Mouse (Mus musculus) T-helper 17 cell (primary cell): ENCODE results near the gene Tmem267.

Experiments used
- in situ Hi-C, 2 experiments: fragments of 300-600 bp; cut with MboI, MseI; formaldehyde crosslinking; loops; 1 replicate in 1 of 2; 2 replicates in 1 of 2; pipeline ENCODE4 v1.15.1; 2025; ENCODE audit warnings: high pct_unique_total_duplicates in 2 of 2

Tmem267 gene

DNA sequence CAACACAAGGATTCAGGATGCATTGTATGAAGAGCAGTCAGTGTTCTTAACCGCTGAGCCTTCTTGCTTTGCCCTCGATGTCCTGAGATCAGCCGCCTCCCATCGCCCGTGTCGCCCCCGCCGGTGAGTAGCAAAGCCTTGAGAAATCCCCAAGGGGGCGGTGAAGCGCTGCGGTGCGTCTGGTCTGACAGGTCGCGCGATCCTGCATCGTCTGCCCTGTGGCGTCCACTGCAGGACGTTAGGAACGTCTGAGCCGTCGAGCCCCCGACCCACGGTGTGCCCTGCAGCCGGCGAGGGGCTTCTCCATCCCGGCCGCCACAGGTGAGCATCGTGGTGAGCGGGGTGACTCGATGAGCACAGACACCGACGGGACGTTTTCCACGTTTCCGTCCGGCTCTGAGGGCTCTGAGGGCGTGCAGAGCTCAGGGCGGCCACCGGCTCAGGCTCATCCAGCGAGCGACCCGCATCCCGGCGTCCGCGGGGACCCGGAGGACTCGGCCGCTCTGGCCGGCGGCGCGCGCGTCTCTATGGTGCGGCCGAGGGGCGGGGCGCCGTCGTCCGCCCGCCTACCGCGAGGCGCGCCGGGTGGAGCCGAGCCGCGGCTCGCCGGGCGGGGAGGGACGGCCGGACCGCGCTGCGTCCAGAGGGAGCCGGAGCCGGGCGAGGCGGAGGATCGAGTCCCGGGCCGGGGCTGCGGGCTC, at the start of gene Tmem267, which contains the start of gene 3110070M22Rik:
Tmem267 (plus strand) TSS at position 160 of the 701 bp plus-strand sequence.
3110070M22Rik (minus strand) TSS at position 504 of the 701 bp plus-strand sequence.
- in situ Hi-C loops: loop anchor here (5.0 to 25.0 kb wide), 3 partner anchors 109 to 249 kb away; no protein-coding TSS in a partner anchor

DNA sequence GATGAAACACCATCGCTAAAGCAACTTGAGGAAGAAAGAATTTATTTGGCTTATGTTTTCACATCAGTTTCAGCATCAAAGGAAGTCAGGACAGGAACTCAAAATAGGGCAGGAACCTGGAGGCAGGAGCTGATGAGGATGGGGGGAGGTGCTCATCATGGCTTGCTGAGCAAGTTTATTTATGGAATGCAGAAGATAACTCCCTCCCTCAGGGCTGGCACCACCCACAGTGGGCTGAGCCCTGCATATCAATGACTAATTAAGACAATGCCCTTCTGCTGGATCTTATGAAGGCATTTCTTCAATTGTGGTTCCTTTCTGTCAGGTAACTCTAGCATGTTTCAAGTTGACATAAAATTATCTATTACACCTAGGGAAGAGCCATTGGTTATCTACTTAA, 45.6 kb upstream of the Tmem267 start:
- in situ Hi-C loops: no loop called here

DNA sequence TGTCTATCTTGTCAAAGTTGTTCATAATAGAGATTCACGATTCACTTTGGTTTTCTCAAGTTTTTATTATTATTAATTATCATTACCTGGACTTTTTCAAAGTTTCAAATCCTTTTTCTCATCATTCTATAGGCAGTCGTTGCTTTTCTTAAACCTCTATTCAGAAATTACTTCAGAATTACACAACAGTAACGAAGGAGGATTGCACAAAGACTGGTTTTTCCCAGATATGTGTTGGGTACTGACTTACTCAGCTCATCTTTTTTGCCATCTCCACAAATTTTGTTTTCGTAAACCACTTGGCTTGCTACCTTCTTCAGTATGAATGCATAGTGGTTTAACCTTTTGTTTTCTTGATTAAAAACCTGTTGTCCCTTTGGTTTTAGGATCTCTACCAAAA, 34.3 kb upstream of the Tmem267 start:
- in situ Hi-C loops: no loop called here

DNA sequence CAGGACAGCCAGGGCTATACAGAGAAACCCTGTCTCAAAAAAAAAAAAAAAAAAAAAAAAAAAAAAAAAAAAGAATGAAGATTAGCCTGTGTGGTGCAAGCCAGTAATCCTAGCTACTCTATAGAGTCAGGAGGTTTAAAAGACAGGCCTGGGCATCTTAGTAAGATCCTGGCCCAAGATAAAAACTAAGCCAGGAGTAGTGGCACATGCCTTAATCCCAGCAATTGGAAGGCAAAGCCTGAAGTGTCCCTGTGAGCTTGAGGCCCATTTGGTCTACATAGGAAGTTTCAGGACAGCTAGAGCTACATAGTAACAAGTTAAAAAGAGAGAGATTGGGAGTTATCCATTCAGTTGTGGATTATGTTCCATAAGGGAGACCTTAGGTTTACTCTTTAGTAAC, 32.8 kb upstream of the Tmem267 start:
- in situ Hi-C loops: no loop called here

DNA sequence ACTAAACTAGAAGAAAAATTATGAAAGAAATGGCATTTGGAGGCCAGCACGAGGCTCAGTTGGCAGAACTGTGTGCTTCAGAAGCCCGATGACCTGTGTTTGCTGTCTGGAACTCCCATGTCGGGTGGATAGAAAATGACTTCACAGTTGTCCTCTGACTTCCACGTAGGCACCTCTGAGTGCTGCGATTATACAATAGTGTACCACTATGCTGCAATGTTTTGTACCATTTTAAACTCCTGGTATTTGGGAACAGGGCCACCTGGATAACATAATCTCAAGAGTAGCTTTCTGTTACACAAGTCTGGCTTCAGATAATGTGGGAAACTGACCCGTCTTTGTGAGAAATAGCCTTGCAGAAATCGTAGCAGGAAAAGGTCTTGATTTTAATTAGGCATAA, 31.5 kb upstream of the Tmem267 start:
- in situ Hi-C loops: no loop called here

DNA sequence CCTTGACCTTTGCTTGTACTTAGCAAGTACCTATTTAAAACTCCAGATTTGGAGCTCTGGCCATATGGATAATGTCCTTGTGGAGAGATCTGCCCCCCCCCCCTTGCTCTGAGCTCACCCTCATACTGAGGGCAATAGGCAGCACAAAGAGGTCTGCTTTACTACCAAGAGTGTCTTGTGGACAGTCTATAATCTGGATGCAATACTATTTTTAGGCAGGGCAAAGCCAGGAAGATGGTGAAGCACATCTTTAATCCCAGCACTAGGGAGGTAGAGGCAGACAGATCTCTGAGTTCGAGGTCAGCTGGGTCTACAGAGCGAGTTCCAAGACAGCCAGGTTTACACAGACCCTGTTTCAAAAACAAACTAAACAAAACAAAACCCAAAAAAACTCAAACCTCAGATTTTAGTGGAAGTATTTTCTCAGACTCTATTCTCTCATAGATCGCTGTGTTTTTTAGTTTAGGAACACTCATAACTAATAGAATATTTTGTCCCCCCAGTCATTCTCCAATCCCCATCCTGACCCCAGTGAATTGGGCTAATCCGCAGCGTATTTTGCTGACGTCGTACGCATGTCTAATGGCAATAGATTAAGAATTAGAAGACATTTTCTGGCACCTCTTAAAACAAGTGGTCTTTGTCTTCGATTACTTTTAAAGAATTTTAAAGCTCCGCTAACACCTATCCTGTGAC, 25.8 kb upstream of the Tmem267 start:
- in situ Hi-C loops: no loop called here

DNA sequence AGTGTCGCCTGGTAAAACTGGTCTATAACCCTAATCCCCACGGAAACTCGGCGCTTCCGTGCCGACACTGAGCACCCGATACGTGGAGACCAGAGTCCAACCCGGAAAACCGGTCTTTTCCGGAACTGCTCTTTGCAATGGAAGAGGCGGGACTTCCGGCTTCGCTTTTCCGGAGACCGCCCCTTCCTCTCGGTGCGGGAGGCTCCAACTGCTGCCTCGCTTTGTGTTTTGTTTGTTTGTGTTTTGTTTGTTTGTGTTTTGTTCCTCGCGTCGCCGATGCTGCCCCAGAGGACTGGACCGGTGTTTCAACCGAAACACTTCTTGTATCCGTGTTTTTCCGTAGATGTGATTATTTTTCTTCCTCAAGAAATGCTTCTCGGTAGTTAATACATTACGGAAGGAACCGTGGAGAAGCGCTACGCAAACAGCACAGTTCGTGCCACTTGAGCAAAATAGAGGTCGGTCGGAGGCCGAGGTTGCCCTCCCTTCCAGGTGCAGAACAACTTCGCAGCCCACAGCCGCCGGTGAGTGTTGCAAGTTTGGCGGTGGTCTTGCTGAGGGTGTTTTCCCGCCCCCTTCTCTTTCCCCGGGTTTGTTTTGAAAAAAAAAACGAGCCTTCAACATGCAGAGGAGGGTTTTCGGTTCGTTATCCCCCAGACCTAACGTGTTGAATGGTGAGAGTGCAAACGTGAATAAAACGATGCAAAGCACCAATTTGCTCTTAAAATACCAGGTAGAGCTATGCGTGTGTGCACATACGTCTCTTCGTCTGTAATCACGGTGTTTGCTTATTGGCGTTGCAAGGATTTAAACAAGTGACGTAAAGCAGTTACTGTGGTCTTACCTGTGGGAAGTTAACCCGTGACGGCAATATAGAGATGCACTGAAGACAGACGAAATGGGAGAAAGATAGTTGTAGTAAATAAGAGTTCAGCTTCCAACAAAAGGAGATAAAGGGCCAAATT, 25.0 kb upstream of the Tmem267 start, which contains the start of gene 4833420G17Rik:
4833420G17Rik (plus strand) TSS at position 173 of the 965 bp plus-strand sequence.
- in situ Hi-C loops: no loop called here

DNA sequence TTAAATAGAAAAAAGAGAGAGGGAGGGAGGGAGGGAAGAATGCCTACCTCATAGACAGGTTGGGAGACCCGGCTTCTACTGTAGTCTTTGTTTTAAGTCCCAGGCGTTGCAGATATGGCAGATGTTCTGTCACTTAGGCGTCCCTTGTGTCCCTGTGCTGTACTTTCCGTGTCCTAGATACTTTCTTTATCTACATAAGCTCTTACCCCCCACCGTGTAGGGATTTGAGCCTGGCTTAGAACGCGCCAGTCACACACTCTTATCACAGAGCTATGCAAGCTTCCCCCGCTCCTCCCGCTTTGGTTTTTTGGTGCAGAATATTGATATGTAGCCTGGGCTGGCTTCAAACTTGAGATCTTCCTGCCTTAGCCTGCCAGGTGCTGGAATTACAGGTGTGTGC, 11.2 kb upstream of the Tmem267 start:
- in situ Hi-C loops: loop anchor here (25.0 kb wide), 2 partner anchors 236 to 261 kb away; no protein-coding TSS in a partner anchor

DNA sequence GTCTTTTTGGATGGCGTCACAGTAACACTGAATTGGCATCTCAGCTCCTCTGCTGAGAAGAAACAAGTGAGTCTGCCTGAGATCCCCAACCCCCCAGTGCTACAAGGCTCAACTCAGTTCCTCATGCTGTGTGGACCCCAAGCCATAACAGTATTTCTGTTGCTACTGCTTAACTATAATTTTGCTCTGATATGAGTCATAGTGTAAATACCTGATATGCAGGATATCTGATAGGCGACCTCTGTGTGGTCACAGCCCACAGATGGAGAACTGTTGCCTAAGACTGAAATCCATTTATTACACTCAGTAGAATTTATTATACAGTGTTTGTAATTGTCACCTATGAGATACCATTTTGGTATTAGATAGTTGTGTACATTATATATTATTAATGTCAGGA, 10.1 kb upstream of the Tmem267 start:
- in situ Hi-C loops: loop anchor here (25.0 kb wide), 2 partner anchors 235 to 260 kb away; no protein-coding TSS in a partner anchor

DNA sequence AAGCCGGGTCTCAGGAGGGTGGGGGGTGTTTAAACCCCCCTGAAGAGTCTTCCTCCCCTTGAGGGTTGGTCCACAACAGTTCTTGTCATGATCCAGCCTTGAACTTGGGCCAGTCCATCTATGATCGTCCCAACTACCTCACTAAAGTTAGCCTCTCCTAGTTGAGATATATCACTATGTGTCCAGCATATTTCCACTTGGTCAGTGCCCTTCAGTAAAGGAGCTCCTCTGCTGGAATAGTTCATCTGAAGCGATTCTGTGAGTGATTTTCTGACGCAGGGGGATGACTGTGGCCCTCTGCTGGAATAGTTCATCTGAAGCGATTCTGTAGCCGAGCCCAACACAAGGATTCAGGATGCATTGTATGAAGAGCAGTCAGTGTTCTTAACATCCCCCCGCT, 485 bp upstream of the Tmem267 start:
- in situ Hi-C loops: loop anchor here (5.0 to 25.0 kb wide), 3 partner anchors 110 to 250 kb away; no protein-coding TSS in a partner anchor

DNA sequence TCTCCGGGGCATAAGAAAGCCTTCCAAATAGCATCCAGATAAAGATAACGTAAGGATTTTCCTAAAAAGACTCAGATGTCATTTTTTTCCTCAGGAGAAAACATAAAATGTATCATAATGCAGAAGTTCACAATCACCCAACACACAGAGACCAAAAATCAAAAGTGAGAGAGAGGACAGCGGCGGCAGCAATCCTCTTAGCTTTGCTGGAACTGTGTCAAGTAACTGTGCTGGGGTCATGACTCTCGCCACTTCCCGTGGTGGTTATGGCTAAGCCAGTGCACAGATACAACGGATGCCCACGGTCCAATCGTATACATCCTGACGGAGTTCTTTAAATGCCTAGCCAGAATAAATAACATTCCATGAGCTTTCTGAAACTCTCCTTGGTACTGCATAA, 4.2 kb downstream of the Tmem267 start:
- in situ Hi-C loops: loop anchor here (25.0 kb wide), 2 partner anchors 220 to 245 kb away; no protein-coding TSS in a partner anchor

DNA sequence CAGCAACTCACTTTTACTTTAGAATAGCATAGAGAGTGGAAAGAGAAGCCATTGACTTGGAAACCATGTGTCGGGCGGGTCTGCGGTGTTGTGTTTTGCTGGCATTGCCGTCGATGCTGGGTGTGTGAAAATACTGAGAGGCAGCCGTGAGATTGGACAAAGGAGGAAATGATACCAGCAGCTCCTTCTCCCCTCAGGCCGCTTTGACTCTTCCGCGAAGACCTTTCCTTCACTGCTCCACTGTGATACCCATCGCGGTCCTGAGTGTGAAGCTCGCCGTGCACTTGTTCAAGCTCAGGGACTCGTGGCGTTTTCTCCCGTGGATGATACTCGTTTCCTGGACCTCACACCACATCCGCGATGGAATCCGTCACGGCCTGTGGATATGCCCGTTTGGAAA, 7.1 kb downstream of the Tmem267 start:
- in situ Hi-C loops: loop anchor here (25.0 kb wide), 2 partner anchors 217 to 242 kb away; no protein-coding TSS in a partner anchor

DNA sequence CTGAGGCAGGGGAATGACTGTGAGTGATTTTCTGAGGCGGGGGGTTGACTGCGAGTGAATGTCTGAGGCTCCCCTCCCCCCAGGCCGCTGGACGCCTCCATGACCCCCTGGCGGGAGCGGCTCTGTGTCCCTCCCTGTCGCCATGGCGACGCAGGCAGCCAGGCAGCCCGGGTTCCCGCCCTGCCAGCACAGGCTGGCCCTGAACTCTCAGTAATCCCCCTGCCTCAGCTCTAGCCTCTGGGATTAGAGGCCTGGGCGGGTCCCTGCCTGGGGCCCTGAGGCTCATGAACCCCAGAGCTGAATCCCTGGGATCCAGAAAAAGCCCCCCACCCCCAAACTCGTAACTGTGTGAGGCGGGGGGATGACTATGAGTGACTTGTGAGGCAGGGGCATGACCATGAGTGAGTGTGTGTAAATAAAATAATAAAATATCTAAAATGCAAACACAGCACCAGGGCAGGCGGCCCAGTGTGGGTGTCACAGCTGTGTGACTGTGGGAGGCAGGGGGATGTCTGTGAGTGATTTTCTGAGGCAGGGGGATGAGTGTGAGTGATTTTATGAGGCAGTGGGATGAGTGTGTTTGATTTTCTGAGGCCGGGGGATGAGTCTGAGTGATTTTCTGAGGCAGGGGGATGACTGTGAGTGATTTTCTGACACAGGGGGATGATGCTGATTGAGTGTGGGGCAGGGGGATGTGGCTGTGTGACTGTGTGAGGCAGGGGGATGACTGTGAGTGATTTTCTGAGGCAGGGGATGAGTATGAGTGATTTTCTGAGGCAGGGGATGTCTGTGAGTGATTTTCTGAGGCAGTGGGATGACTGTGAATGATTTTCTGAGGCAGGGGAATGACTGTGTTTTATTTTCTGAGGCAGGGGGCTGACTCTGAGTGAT, 108.7 kb downstream of the Tmem267 start:
- in situ Hi-C loops: loop anchor here (5.0 to 10.0 kb wide), 5 partner anchors 109 to 622 kb away; partner anchors contain the start of genes 3110070M22Rik (in 2 of the 2) and Tmem267 (in 2 of the 2)

DNA sequence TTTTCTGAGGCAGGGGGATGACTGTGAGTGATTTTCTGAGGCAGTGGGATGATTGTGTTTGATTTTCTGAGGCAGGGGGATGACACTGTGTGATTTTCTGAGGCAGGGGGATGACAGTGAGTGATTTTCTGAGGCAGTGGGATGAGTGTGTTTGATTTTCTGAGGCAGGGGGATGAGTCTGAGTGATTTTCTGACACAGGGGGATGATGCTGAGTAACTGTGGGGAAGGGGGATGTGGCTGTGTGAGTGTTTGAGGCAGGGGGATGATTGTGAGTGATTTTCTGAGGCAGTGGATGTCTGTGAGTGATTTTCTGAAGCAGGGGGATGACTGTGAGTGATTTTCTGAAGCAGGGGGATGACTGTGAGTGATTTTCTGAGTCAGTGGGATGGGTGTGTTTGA, 110.6 kb downstream of the Tmem267 start:
- in situ Hi-C loops: loop anchor here (5.0 to 10.0 kb wide), 5 partner anchors 111 to 624 kb away; partner anchors contain the start of genes 3110070M22Rik (in 2 of the 2) and Tmem267 (in 2 of the 2)

DNA sequence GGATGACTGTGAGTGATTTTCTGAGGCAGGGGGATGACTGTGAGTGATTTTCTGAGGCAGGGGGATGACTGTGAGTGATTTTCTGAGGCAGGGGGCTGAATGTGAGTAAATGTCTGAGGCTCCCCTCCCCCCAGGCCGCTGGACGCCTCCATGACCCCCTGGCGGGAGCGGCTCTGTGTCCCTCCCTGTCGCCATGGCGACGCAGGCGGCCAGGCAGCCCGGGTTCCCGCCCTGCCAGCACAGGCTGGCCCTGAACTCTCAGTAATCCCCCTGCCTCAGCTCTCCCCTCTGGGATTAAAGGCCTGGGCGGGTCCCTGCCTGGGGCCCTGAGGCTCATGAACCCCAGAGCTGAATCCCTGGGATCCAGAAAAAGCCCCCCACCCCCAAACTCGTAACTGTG, 111.2 kb downstream of the Tmem267 start:
- in situ Hi-C loops: loop anchor here (5.0 to 10.0 kb wide), 5 partner anchors 112 to 624 kb away; partner anchors contain the start of genes 3110070M22Rik (in 2 of the 2) and Tmem267 (in 2 of the 2)

DNA sequence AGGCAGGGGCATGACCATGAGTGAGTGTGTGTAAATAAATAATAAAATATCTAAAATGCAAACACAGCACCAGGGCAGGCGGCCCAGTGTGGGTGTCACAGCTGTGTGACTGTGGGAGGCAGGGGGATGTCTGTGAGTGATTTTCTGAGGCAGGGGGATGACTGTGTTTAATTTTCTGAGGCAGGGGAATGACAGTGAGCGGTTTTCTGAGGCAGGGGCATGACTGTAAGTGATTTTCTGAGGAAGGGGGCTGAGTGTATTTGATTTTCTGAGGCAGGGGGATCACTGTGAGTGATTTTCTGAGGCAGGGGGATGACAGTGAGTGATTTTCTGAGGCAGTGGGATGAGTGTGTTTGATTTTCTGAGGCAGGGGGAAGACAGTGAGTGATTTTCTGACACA, 111.7 kb downstream of the Tmem267 start:
- in situ Hi-C loops: loop anchor here (5.0 to 10.0 kb wide), 5 partner anchors 112 to 625 kb away; partner anchors contain the start of genes 3110070M22Rik (in 2 of the 2) and Tmem267 (in 2 of the 2)

DNA sequence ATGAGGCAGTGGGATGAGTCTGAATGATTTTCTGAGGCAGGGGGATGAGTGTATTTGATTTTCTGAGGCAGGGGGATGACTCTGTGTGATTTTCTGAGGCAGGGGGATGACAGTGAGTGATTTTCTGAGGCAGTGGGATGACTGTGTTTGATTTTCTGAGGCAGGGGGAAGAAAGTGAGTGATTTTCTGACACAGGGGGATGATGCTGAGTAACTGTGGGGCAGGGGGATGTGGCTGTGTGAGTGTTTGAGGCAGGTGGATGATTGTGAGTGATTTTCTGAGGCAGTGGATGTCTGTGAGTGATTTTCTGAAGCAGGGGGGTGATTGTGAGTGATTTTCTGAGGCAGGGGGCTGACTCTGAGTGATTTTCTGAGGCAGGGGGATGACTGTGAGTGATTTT, 112.3 kb downstream of the Tmem267 start:
- in situ Hi-C loops: loop anchor here (5.0 to 25.0 kb wide), 10 partner anchors 323 to 1913 kb away; partner anchors contain the start of genes B430218F22Rik (in 2 of the 2) and Mrps30 (in 2 of the 2)

DNA sequence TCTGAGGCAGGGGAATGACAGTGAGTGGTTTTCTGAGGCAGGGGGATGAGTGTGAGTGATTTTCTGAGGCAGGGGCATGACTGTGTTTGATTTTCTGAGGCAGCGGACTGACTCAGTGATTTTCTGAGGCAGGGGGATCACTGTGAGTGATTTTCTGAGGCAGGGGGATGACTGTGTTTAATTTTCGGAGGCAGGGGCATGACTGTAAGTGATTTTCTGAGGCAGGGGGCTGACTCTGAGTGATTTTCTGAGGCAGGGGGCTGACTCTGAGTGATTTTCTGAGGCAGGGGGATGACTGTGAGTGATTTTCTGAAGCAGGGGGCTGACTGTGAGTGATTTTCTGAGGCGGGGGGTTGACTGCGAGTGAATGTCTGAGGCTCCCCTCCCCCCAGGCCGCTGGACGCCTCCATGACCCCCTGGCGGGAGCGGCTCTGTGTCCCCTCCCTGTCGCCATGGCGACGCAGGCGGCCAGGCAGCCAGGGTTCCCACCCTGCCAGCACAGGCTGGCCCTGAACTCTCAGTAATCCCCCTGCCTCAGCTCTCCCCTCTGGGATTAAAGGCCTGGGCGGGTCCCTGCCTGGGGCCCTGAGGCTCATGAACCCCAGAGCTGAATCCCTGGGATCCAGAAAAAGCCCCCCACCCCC, 115.0 kb downstream of the Tmem267 start:
- in situ Hi-C loops: loop anchor here (5.0 to 25.0 kb wide), 10 partner anchors 326 to 1916 kb away; partner anchors contain the start of genes B430218F22Rik (in 2 of the 2) and Mrps30 (in 2 of the 2)

DNA sequence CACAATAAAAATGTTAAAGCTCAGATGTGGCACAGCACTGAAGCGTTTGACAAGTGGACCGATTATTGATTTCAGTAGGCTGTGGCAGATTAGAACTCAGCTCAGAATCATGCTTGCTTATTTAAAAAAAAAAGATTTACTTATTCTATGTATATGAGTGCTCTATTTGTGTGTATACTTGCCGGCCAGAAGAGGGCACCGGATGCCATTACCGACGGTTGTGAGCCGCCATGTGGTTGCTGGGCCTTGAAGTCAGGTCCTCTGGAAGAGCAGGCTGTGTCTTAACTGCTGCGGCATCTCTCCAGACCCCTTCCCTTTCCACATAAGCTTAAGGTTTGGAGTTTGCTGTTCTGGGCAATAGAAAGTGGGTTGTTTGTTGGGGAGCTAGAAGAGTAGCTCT, 116.1 kb downstream of the Tmem267 start:
- in situ Hi-C loops: loop anchor here (5.0 to 25.0 kb wide), 10 partner anchors 327 to 1917 kb away; partner anchors contain the start of genes B430218F22Rik (in 2 of the 2) and Mrps30 (in 2 of the 2)
